Mouse (Mus musculus) hindbrain, embryonic 15.5 days (tissue): ENCODE data around the gene Cyp2d34. TPM values are rescaled to one million over a fixed set of nuclear protein-coding genes. Genes with fewer than 3 reads are reported as not detected.

Experiments used
- ATAC-seq: fragments of 200-750 bp; cut with Nextera tagmentation; 2 replicates; pipeline ENCODE4 v1.8.0; 2017; ENCODE audit warnings: low read depth, moderate number of reproducible peaks, moderate TSS enrichment; ENCODE audit not compliant: low FRiP score
- H3K27ac ChIP-seq: fragments of 300-500 bp; sonication (generic); replicated peaks from 2 replicates; pipeline ENCODE4 v1.5.1; 2015; ENCODE audit warnings: mild to moderate bottlenecking, inconsistent platforms
- H3K27me3 ChIP-seq: fragments of 300-500 bp; sonication (generic); 2 replicates; pipeline ENCODE4 v1.6.1; 2015; ENCODE audit warnings: control low read depth, inconsistent platforms
- H3K36me3 ChIP-seq: fragments of 300-500 bp; sonication (generic); 2 replicates; pipeline ENCODE4 v1.6.1; 2015; ENCODE audit warnings: control low read depth, inconsistent platforms
- H3K4me1 ChIP-seq: fragments of 300-500 bp; sonication (generic); replicated peaks from 2 replicates; pipeline ENCODE4 v1.6.1; 2015; ENCODE audit warnings: control low read depth, inconsistent platforms
- H3K4me2 ChIP-seq: fragments of 300-500 bp; sonication (generic); 2 replicates; pipeline ENCODE4 v1.6.1; 2015; ENCODE audit warnings: moderate library complexity, mild to moderate bottlenecking, inconsistent platforms
- H3K4me3 ChIP-seq: fragments of 300-500 bp; sonication (generic); 2 replicates; pipeline ENCODE4 v1.5.1; 2015; ENCODE audit warnings: mild to moderate bottlenecking, inconsistent platforms
- H3K9ac ChIP-seq: fragments of 300-500 bp; sonication (generic); 2 replicates; pipeline ENCODE4 v1.6.1; 2015; ENCODE audit warnings: inconsistent platforms
- H3K9me3 ChIP-seq: fragments of 300-500 bp; sonication (generic); 2 replicates; pipeline ENCODE4 v1.6.1; 2016; ENCODE audit warnings: control low read depth, inconsistent platforms
- WGBS: fragments of 180-500 bp; shearing (Covaris S2); methylation state at CpG from one replicate; pipeline ENCODE4 v1.1.7; 2015; 5-methylcytosine and 5-hydroxymethylcytosine counted together
- microRNA-seq: library from miRNA; unstranded; fragments of <30 nt; microRNA quantifications from one replicate; pipeline ENCODE4, GENCODE M21; 2016
- polyA plus RNA-seq: library from polyadenylated mRNA; unstranded; fragments of >200 nt; fragmentation: Nextera tagmentation; extraction: Ambion mirVana; gene quantifications from 2 replicates; pipeline ENCODE4 v1.2.1, GENCODE M21; 2015

The Cyp2d34 gene
- polyA plus RNA-seq, 1 experiment from 2014 or later, result not detected

GRCm38 (mm10) chr15:82582621-82583020 is 38.1 kb downstream of the Cyp2d34 start:
- H3K9me3 ChIP-seq, result no peaks in the 10 kb centered on the region
- H3K27me3 ChIP-seq, result no peaks in the 10 kb centered on the region
- H3K27ac ChIP-seq, result no peak overlapping the region
- H3K4me3 ChIP-seq, result no peak overlapping the region
- no peaks in the 10 kb centered on the region for H3K36me3 ChIP-seq
- H3K9ac ChIP-seq, result no peak overlapping the region
- H3K4me2 ChIP-seq, result no peak overlapping the region
- no peaks in the 10 kb centered on the region for H3K4me1 ChIP-seq
- ATAC-seq, result no peak
- 83% methylated on average over 9 of the region's 9 CpGs for WGBS

GRCm38 (mm10) chr15:82579071-82579470 is 41.7 kb downstream of the Cyp2d34 start:
- Histone ChIP-seq H3K9ac (no peak overlapping the region), H3K36me3 (no peaks in the 10 kb centered on the region), H3K4me1 (no peaks in the 10 kb centered on the region), H3K27ac (no peak overlapping the region), H3K9me3 (no peaks in the 10 kb centered on the region), H3K4me2 (no peak overlapping the region), H3K27me3 (no peaks in the 10 kb centered on the region), H3K4me3 (no peak overlapping the region)
- WGBS, result 86% methylated on average over 2 of the region's 2 CpGs
- no peak for ATAC-seq

GRCm38 (mm10) chr15:82572856-82573255 is 47.9 kb downstream of the Cyp2d34 start:
- Histone ChIP-seq H3K4me3 (no peak overlapping the region), H3K4me2 (no peak overlapping the region), H3K9ac (no peak overlapping the region), H3K27me3 (no peaks in the 10 kb centered on the region), H3K27ac (no peak overlapping the region), H3K4me1 (no peaks in the 10 kb centered on the region), H3K36me3 (no peaks in the 10 kb centered on the region), H3K9me3 (no peaks in the 10 kb centered on the region)
- WGBS, result 87% methylated on average over 1 of the region's 1 CpGs
- no peak for ATAC-seq

Small RNAs within 50 kb of the gene (microRNA-seq; reads per million reads assigned to microRNA genes)
- gene Gm27463 (not detected), gene Gm27742 (not detected)

Other genes starting within 250 kb of the Cyp2d34 start
- gene Cyp2d22, start 240.7 kb downstream of the Cyp2d34 start, polyA plus RNA-seq, result 2.5 and 2.6 TPM in 2 replicates
- gene Cyp2d11, start 226.9 kb downstream of the Cyp2d34 start, polyA plus RNA-seq, result not detected in 2 replicates
- 0.25 TPM in 1 of 2 replicates, not detected in the other for gene Cyp2d10, start 213.8 kb downstream of the Cyp2d34 start, polyA plus RNA-seq
- not detected in 2 replicates for gene Cyp2d9, start 187.5 kb downstream of the Cyp2d34 start, polyA plus RNA-seq
- not detected in 2 replicates for gene Cyp2d12, start 65.9 kb downstream of the Cyp2d34 start, polyA plus RNA-seq
- gene Cyp2d40, start 143.2 kb upstream of the Cyp2d34 start, polyA plus RNA-seq, result not detected in 2 replicates
- not detected in 2 replicates for gene Cyp2d26, start 173.3 kb upstream of the Cyp2d34 start, polyA plus RNA-seq